31 mouse cellular contexts compared by ENCODE assay signal in the genomic region with DNA sequence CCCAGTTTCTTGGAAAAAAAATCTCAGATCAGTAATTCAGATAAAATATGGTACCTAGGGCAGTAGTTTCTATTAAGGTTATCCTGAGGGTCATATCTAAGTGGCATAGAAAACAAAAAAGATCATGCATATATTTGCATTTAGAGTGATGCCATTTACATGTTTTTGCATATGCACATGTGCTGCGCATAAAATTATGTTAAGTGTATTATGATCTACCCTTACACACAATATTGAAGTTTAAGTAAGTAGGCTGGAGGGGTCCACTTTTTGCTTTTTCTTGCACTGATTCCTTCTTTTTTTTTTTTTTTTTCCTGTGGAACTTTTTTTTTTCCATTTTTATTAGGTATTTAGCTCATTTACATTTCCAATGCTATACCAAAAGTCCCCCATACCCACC.
"Had no signal": no experiment of that assay in that cellular context is flagged by ENCODE, and none has a peak within 500 bp of the region (broad histone marks: within the 10 kb centered on the region; RNA-seq: fewer than 3 reads in every experiment).

No protein-coding gene starts in this region.

- H3K27ac ChIP-seq: limb, embryonic 10.5 days; limb, embryonic 12.5 days; limb, embryonic 13.5 days; limb, embryonic 15.5 days; liver, embryonic 12.5 days; liver, embryonic 13.5 days; liver, embryonic 14.5 days; liver, embryonic 15.5 days; lung, embryonic 15.5 days; macrophage; midbrain, embryonic 10.5 days; midbrain, embryonic 12.5 days; midbrain, embryonic 13.5 days; midbrain, embryonic 15.5 days; neural tube, embryonic 12.5 days had no signal

- DNase-seq: left cerebral cortex, postnatal 4 days; liver; liver, embryonic 13.5 days; liver, postnatal 0 days; lung, adult 18-20 months; lung, adult 2 months; lung, embryonic 14.5 days; lung, postnatal 10 days; lung, postnatal 14 days; lung, postnatal 36 days; lung, postnatal 4 days; midbrain, embryonic 14.5 days had no signal

- H3K36me3 ChIP-seq: limb, embryonic 10.5 days; limb, embryonic 12.5 days; limb, embryonic 13.5 days; limb, embryonic 15.5 days; liver, embryonic 12.5 days; liver, embryonic 13.5 days; liver, embryonic 15.5 days; lung, embryonic 15.5 days; midbrain, embryonic 10.5 days; midbrain, embryonic 12.5 days; midbrain, embryonic 13.5 days; midbrain, embryonic 15.5 days; neural tube, embryonic 12.5 days had no signal

- H3K4me3 ChIP-seq: limb, embryonic 10.5 days; limb, embryonic 12.5 days; limb, embryonic 13.5 days; limb, embryonic 15.5 days; liver, embryonic 12.5 days; liver, embryonic 13.5 days; liver, embryonic 15.5 days; lung, embryonic 15.5 days; megakaryocyte, embryonic 14.5 days; midbrain, embryonic 10.5 days; midbrain, embryonic 12.5 days; midbrain, embryonic 13.5 days; midbrain, embryonic 15.5 days; myocyte; neural tube, embryonic 12.5 days had no signal

- H3K9me3 ChIP-seq: limb, embryonic 10.5 days; limb, embryonic 12.5 days; limb, embryonic 13.5 days; limb, embryonic 15.5 days; liver, embryonic 12.5 days; liver, embryonic 13.5 days; liver, embryonic 15.5 days; lung, embryonic 15.5 days; midbrain, embryonic 10.5 days; midbrain, embryonic 12.5 days; midbrain, embryonic 13.5 days; midbrain, embryonic 15.5 days; neural tube, embryonic 12.5 days had no signal

- H3K9ac ChIP-seq: limb, embryonic 12.5 days; limb, embryonic 13.5 days; limb, embryonic 15.5 days; liver, embryonic 12.5 days; liver, embryonic 13.5 days; liver, embryonic 14.5 days; liver, embryonic 15.5 days; liver, postnatal 0 days; lung, embryonic 14.5 days; lung, embryonic 15.5 days; midbrain, embryonic 12.5 days; midbrain, embryonic 13.5 days; midbrain, embryonic 15.5 days; neural tube, embryonic 12.5 days had no signal

- H3K4me1 ChIP-seq: limb, embryonic 10.5 days; limb, embryonic 12.5 days; limb, embryonic 13.5 days; limb, embryonic 15.5 days; liver, embryonic 12.5 days; liver, embryonic 13.5 days; liver, embryonic 15.5 days; lung, embryonic 15.5 days; megakaryocyte, embryonic 14.5 days; midbrain, embryonic 10.5 days; midbrain, embryonic 12.5 days; midbrain, embryonic 13.5 days; midbrain, embryonic 15.5 days; neural tube, embryonic 12.5 days had no signal

- H3K27me3 ChIP-seq: limb, embryonic 12.5 days; limb, embryonic 13.5 days; limb, embryonic 15.5 days; liver, embryonic 12.5 days; liver, embryonic 13.5 days; liver, embryonic 15.5 days; lung, embryonic 15.5 days; megakaryocyte, embryonic 14.5 days; midbrain, embryonic 12.5 days; midbrain, embryonic 13.5 days; midbrain, embryonic 15.5 days; neural tube, embryonic 12.5 days had no signal

- H3K4me2 ChIP-seq: limb, embryonic 12.5 days; limb, embryonic 13.5 days; limb, embryonic 15.5 days; liver, embryonic 11.5 days; liver, embryonic 12.5 days; liver, embryonic 13.5 days; liver, embryonic 15.5 days; lung, embryonic 14.5 days; lung, embryonic 15.5 days; midbrain, embryonic 11.5 days; midbrain, embryonic 12.5 days; midbrain, embryonic 13.5 days; midbrain, embryonic 15.5 days; neural tube, embryonic 12.5 days had no signal

- ATAC-seq: liver, embryonic 12.5 days; liver, postnatal 0 days; midbrain, embryonic 13.5 days; midbrain, embryonic 15.5 days; midbrain, embryonic 16.5 days had no signal
